Mouse (Mus musculus) macrophage (primary cell): Measurements from ENCODE around the gene A730015C16Rik. TPM values are rescaled to one million over a fixed set of nuclear protein-coding genes. Genes with fewer than 3 reads are reported as not detected.

Source experiments
- polyA plus RNA-seq: library from polyadenylated mRNA; stranded (reverse); fragments of 250-400 nt; gene quantifications from 3 replicates; pipeline ENCODE4 v1.2.4, GENCODE M21; 2018; ENCODE audit warnings: inconsistent platforms

Gene A730015C16Rik
- polyA plus RNA-seq, 1 experiment from 2014 or later: not detected

Other genes with a start within 250 kb of the A730015C16Rik start
- 38.2 to 64.5 TPM (median 46.3 TPM) in 3 replicates for gene Cc2d1b, start 228.7 kb downstream of the A730015C16Rik start, polyA plus RNA-seq
- not detected in 3 replicates for gene 3110021N24Rik, start 129.0 kb downstream of the A730015C16Rik start, polyA plus RNA-seq
- 0.55 to 1.7 TPM (median 1.3 TPM) in 3 replicates for gene Zfyve9, start 67.8 kb downstream of the A730015C16Rik start, polyA plus RNA-seq
- 34.5 to 70.6 TPM (median 61.1 TPM) in 3 replicates for gene Btf3l4, start 15.0 kb downstream of the A730015C16Rik start, polyA plus RNA-seq
- 53.6 to 64.7 TPM (median 56.5 TPM) in 3 replicates for gene Txndc12, start 14.0 kb downstream of the A730015C16Rik start, polyA plus RNA-seq
- gene Kti12, start 834 bp downstream of the A730015C16Rik start, polyA plus RNA-seq: 7.3 to 17.3 TPM (median 8.9 TPM) in 3 replicates
- gene Rab3b, start 30.4 kb upstream of the A730015C16Rik start, polyA plus RNA-seq: 0.27 TPM in 1 of 3 replicates, not detected in the others
- gene Nrd1, start 152.0 kb upstream of the A730015C16Rik start, polyA plus RNA-seq: 63.9 to 251 TPM (median 84.8 TPM) in 3 replicates